Mouse (Mus musculus): Measurements from ENCODE around the gene Rgs9. TPM values are rescaled to one million over a fixed set of nuclear protein-coding genes. Genes with fewer than 3 reads are reported as not detected.

The Rgs9 gene
- polyA plus RNA-seq, 1 experiment from 2014 or later: 0.40 TPM

GRCm38 (mm10) chr11:109264159-109264768 lies 33.7 kb downstream of the Rgs9 start:
- Histone ChIP-seq H3K4me3 (ENCODE audit: low read depth, low read length) (no peak overlapping the region), H3K9ac (ENCODE audit: low read depth, low read length) (no peak overlapping the region), H3K9me3 (replicated peaks; ENCODE audit: control insufficient read depth, low read length) (no peaks in the 10 kb centered on the region), H3K4me1 (ENCODE audit: control insufficient read depth, insufficient read depth, low read length) (peaks cover under 1% of the 10 kb centered on the region; the same call in 1 of the 2 replicates), H3K27ac (ENCODE audit: low read depth, low read length) (no peak overlapping the region), H3K36me3 (ENCODE audit: control insufficient read depth, insufficient read depth, low read length) (no peaks in the 10 kb centered on the region), H3K4me2 (no peak overlapping the region), H3K27me3 (ENCODE audit: control insufficient read depth, insufficient read depth, low read length) (no peaks in the 10 kb centered on the region; the same call in 1 of the 2 replicates)
- ATAC-seq (replicated peaks; ENCODE audit: insufficient number of reproducible peaks, low FRiP score, low TSS enrichment): no peak
- WGBS (ENCODE audit: insufficient replicate concordance): 70% methylated on average over 11 of the region's 11 CpGs

GRCm38 (mm10) chr11:109260561-109260960 lies 37.4 kb downstream of the Rgs9 start:
- no peaks in the 10 kb centered on the region for H3K36me3 ChIP-seq (ENCODE audit: control insufficient read depth, insufficient read depth, low read length)
- no peaks in the 10 kb centered on the region for H3K4me1 ChIP-seq (ENCODE audit: control insufficient read depth, insufficient read depth, low read length)
- ATAC-seq (replicated peaks; ENCODE audit: insufficient number of reproducible peaks, low FRiP score, low TSS enrichment): no peak
- H3K9me3 ChIP-seq (replicated peaks; ENCODE audit: control insufficient read depth, low read length): no peaks in the 10 kb centered on the region
- WGBS (ENCODE audit: insufficient replicate concordance): 48% methylated on average over 7 of the region's 7 CpGs
- no peak overlapping the region for H3K27ac ChIP-seq (ENCODE audit: low read depth, low read length)
- no peak overlapping the region for H3K4me2 ChIP-seq
- H3K27me3 ChIP-seq (ENCODE audit: control insufficient read depth, insufficient read depth, low read length): no peaks in the 10 kb centered on the region; the same call in 1 of the 2 replicates
- H3K4me3 ChIP-seq (ENCODE audit: low read depth, low read length): no peak overlapping the region
- no peak overlapping the region for H3K9ac ChIP-seq (ENCODE audit: low read depth, low read length)

- Histone ChIP-seq H3K4me3 (ENCODE audit: low read depth, low read length) (no peak overlapping the region), H3K9ac (ENCODE audit: low read depth, low read length) (no peak overlapping the region), H3K27ac (ENCODE audit: low read depth, low read length) (no peak overlapping the region), H3K27me3 (ENCODE audit: control insufficient read depth, insufficient read depth, low read length) (no peaks in the 10 kb centered on the region; the same call in 1 of the 2 replicates), H3K4me1 (ENCODE audit: control insufficient read depth, insufficient read depth, low read length) (no peaks in the 10 kb centered on the region), H3K36me3 (ENCODE audit: control insufficient read depth, insufficient read depth, low read length) (no peaks in the 10 kb centered on the region), H3K4me2 (no peak overlapping the region), H3K9me3 (replicated peaks; ENCODE audit: control insufficient read depth, low read length) (no peaks in the 10 kb centered on the region)
- ATAC-seq (replicated peaks; ENCODE audit: insufficient number of reproducible peaks, low FRiP score, low TSS enrichment): no peak
- WGBS (ENCODE audit: insufficient replicate concordance): 80% methylated on average over 32 of the region's 32 CpGs
Observed at GRCm38 (mm10) chr11:109258941-109259910, 38.7 kb downstream of the Rgs9 start.

GRCm38 (mm10) chr11:109257824-109258223 lies 40.1 kb downstream of the Rgs9 start:
- H3K27ac ChIP-seq (ENCODE audit: low read depth, low read length): no peak overlapping the region
- ATAC-seq (replicated peaks; ENCODE audit: insufficient number of reproducible peaks, low FRiP score, low TSS enrichment): no peak
- whole genome bisulfite sequencing (ENCODE audit: insufficient replicate concordance): 82% methylated on average over 2 of the region's 2 CpGs
- no peak overlapping the region for H3K4me2 ChIP-seq
- H3K36me3 ChIP-seq (ENCODE audit: control insufficient read depth, insufficient read depth, low read length): no peaks in the 10 kb centered on the region
- H3K4me1 ChIP-seq (ENCODE audit: control insufficient read depth, insufficient read depth, low read length): no peaks in the 10 kb centered on the region
- H3K9ac ChIP-seq (ENCODE audit: low read depth, low read length): no peak overlapping the region
- no peaks in the 10 kb centered on the region for H3K9me3 ChIP-seq (replicated peaks; ENCODE audit: control insufficient read depth, low read length)
- H3K4me3 ChIP-seq (ENCODE audit: low read depth, low read length): no peak overlapping the region
- H3K27me3 ChIP-seq (ENCODE audit: control insufficient read depth, insufficient read depth, low read length): no peaks in the 10 kb centered on the region

GRCm38 (mm10) chr11:109255022-109255421 lies 42.9 kb downstream of the Rgs9 start:
- no peaks in the 10 kb centered on the region for H3K9me3 ChIP-seq (replicated peaks; ENCODE audit: control insufficient read depth, low read length)
- H3K4me1 ChIP-seq (ENCODE audit: control insufficient read depth, insufficient read depth, low read length): no peaks in the 10 kb centered on the region
- no peak for ATAC-seq (replicated peaks; ENCODE audit: insufficient number of reproducible peaks, low FRiP score, low TSS enrichment)
- H3K4me3 ChIP-seq (ENCODE audit: low read depth, low read length): no peak overlapping the region
- H3K9ac ChIP-seq (ENCODE audit: low read depth, low read length): no peak overlapping the region
- 72% methylated on average over 4 of the region's 4 CpGs for WGBS (ENCODE audit: insufficient replicate concordance)
- H3K27me3 ChIP-seq (ENCODE audit: control insufficient read depth, insufficient read depth, low read length): no peaks in the 10 kb centered on the region
- H3K27ac ChIP-seq (ENCODE audit: low read depth, low read length): no peak overlapping the region
- no peak overlapping the region for H3K4me2 ChIP-seq
- H3K36me3 ChIP-seq (ENCODE audit: control insufficient read depth, insufficient read depth, low read length): no peaks in the 10 kb centered on the region

- H3K9ac ChIP-seq (ENCODE audit: low read depth, low read length): no peak overlapping the region
- H3K4me1 ChIP-seq (ENCODE audit: control insufficient read depth, insufficient read depth, low read length): no peaks in the 10 kb centered on the region
- no peak overlapping the region for H3K4me3 ChIP-seq (ENCODE audit: low read depth, low read length)
- H3K27me3 ChIP-seq (ENCODE audit: control insufficient read depth, insufficient read depth, low read length): no peaks in the 10 kb centered on the region
- no peaks in the 10 kb centered on the region for H3K36me3 ChIP-seq (ENCODE audit: control insufficient read depth, insufficient read depth, low read length)
- no peak overlapping the region for H3K4me2 ChIP-seq
- no peak for ATAC-seq (replicated peaks; ENCODE audit: insufficient number of reproducible peaks, low FRiP score, low TSS enrichment)
- H3K9me3 ChIP-seq (replicated peaks; ENCODE audit: control insufficient read depth, low read length): no peaks in the 10 kb centered on the region
- WGBS (ENCODE audit: insufficient replicate concordance): 56% methylated on average over 5 of the region's 5 CpGs
- H3K27ac ChIP-seq (ENCODE audit: low read depth, low read length): no peak overlapping the region
Observed at GRCm38 (mm10) chr11:109252483-109252882, 45.4 kb downstream of the Rgs9 start.

GRCm38 (mm10) chr11:109250566-109250965 lies 47.4 kb downstream of the Rgs9 start:
- 82% methylated on average over 4 of the region's 4 CpGs for WGBS (ENCODE audit: insufficient replicate concordance)
- no peak overlapping the region for H3K27ac ChIP-seq (ENCODE audit: low read depth, low read length)
- H3K4me2 ChIP-seq: no peak overlapping the region
- no peaks in the 10 kb centered on the region for H3K36me3 ChIP-seq (ENCODE audit: control insufficient read depth, insufficient read depth, low read length)
- no peak for ATAC-seq (replicated peaks; ENCODE audit: insufficient number of reproducible peaks, low FRiP score, low TSS enrichment)
- no peak overlapping the region for H3K4me3 ChIP-seq (ENCODE audit: low read depth, low read length)
- 0 out of 2 replicates have a peak, but pooled peaks cover 2% of the 10 kb centered on the region for H3K27me3 ChIP-seq (ENCODE audit: control insufficient read depth, insufficient read depth, low read length)
- no peaks in the 10 kb centered on the region for H3K4me1 ChIP-seq (ENCODE audit: control insufficient read depth, insufficient read depth, low read length)
- H3K9ac ChIP-seq (ENCODE audit: low read depth, low read length): no peak overlapping the region
- no peaks in the 10 kb centered on the region for H3K9me3 ChIP-seq (replicated peaks; ENCODE audit: control insufficient read depth, low read length)

GRCm38 (mm10) chr11:109246920-109247319 lies 51.0 kb downstream of the Rgs9 start:
- no peaks in the 10 kb centered on the region for H3K9me3 ChIP-seq (replicated peaks; ENCODE audit: control insufficient read depth, low read length)
- H3K9ac ChIP-seq (ENCODE audit: low read depth, low read length): no peak overlapping the region
- H3K36me3 ChIP-seq (ENCODE audit: control insufficient read depth, insufficient read depth, low read length): no peaks in the 10 kb centered on the region
- WGBS (ENCODE audit: insufficient replicate concordance): 45% methylated on average over 3 of the region's 3 CpGs
- ATAC-seq (replicated peaks; ENCODE audit: insufficient number of reproducible peaks, low FRiP score, low TSS enrichment): no peak
- H3K4me1 ChIP-seq (ENCODE audit: control insufficient read depth, insufficient read depth, low read length): no peaks in the 10 kb centered on the region
- 0 out of 2 replicates have a peak, but pooled peaks cover 2% of the 10 kb centered on the region for H3K27me3 ChIP-seq (ENCODE audit: control insufficient read depth, insufficient read depth, low read length)
- H3K4me3 ChIP-seq (ENCODE audit: low read depth, low read length): no peak overlapping the region
- no peak overlapping the region for H3K4me2 ChIP-seq
- no peak overlapping the region for H3K27ac ChIP-seq (ENCODE audit: low read depth, low read length)

Data from heart, embryonic 11.5 days (tissue).